Mouse (Mus musculus) cerebellum, adult 9-11 months (tissue): ENCODE data around the gene Cct2.
A peak's percentile ranks its signal among the peaks of the same experiment; 100 is the strongest.
"Not testable (repeated sequence)": the region's sequence is repeated elsewhere in the genome, so short reads cannot be mapped to it uniquely, and the experiment has no call there.

Source experiments
- DNase-seq: peaks from one replicate; pipeline ENCODE4 v3.0.0; 2022

Gene Cct2

DNA sequence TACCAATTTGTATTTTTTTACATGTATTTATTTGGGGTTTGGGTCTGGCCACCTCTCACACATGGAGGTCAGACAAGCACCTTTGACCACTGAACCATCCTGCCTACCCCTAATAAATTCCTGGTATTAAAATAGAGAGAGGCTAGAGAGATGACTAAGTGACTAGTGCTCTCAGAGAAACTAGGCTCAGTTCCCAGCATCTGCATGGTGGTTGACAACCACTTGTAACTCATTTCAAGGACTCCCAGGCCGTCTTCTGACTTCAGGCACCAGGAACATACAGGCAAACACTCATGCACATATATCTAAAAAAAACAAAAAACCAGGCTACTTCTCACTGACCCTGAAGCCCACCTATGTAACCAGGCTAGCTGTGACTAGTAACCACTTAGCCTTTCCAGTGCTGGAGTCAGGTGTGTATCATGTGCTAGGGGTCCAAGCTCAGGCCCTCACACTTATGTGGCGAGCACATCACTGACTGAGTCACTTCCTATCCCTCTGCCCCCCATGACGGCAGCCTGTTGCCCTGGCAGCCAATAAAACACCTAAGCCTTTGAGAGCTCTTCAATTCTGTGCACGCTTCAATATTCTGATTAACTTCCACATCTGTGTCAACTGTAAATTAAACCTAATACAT is 13.5 kb downstream of the Cct2 start:
- no peak for DNase-seq

DNA sequence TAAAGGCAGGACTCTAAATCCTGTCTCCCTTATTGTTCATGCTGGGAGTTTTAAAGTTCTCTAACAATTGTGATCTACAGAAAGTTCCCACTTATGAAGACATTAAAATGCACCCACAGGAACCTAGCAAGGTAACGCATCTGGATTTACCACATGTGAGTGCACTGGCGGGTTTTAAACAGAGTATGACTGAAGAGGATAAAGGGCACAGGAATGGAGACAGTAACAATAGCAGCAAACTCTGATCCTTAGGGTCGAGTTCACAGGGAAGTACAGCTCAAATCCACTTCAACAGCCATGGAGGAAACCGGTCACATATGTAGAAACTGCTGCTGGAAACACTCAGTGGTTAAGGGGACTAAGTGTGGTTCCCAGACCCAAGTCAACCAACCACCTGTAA is 14.4 kb downstream of the Cct2 start:
- no peak for DNase-seq

DNA sequence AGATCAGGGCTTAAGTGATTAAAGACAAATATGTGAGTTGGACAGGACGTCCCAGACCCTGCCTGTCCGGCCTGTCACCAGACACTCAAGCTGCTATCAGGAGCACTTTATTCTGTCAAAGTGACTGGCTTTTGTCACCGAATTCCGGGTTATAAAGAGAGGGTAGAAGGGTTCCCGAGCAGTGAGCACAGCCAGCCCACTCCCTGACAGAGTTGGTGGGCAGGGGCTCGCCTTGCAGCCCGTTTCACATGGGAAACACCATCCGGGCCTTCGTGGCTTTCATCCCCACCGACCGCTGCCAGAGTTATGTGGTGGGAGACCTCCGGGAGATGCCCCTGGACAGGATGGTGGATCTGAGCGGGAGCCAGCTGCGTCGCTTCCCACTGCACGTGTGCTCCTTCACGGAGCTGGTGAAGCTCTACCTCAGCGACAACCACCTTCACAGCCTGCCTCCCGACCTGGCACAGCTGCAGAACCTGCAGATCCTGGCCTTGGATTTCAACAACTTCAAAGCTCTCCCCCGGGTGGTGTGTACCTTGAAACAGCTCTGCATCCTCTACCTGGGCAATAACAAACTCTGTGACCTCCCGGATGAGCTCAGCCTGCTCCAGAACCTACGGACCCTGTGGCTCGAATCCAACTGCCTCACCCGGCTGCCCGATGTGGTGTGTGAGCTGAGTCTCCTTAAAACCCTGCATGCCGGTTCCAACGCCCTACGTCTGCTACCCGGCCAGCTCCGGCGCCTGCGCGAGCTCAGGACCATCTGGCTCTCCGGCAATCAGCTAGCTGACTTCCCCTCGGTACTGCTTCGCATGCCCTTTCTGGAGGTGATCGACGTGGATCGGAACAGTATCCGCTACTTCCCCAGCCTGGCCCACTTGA is 18.2 kb downstream of the Cct2 start, which contains the start of gene Lrrc10:
Lrrc10 (plus strand) TSS at position 167 of the 882 bp plus-strand sequence.
- DNase-seq, result peak; percentile 69

DNA sequence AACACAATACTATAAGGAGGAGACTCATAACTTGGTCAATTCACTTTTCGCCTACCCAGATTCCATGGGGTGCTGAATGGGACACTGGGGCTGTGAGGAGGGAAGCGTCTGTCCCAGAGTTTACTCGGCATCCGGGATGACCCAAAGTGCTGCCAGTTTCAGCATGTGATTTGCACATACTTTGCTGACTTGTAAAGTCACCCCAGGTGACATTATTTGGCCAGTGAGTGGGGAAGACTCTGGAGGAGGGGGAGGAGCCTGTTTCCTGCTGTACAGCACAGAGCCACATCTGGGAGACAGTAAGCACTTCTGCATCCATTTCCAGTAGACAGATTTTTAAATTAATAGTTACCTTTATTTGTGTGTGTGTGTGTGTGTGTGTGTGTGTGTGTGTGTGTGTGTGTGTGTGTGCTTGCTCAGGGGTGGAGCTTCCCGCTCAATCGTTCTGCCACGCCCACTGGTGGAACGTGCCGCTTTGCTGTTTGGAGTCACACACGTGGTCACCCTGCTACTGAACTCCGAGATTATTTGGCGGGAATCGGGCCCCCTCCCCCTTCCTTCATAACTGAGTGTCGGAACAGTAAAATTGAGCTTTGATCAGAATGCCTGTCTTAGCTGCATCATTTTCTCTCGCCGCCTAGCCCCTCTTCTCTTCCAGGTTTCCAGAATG is 20.0 kb downstream of the Cct2 start:
- DNase-seq, result not testable (repeated sequence)

DNA sequence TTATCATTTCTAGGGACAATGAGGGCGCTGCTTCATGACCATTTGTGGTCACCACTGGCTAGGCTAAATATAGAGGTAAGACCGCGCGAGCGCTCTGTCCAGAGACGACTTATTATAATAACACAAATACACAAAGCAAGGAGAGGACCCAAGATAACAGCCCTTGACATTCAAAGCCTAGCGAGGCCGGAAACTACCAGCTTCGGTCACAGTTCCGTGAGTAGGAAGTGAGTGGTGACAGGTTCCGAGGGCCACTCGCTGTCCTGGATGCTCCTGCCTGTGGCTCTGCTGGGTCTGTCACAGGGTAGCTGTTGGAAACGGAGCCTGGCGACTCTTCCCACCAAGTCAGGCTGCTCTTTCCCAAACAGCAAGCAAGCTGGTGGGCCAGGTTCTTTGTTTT is 21.3 kb downstream of the Cct2 start:
- DNase-seq, result no peak

DNA sequence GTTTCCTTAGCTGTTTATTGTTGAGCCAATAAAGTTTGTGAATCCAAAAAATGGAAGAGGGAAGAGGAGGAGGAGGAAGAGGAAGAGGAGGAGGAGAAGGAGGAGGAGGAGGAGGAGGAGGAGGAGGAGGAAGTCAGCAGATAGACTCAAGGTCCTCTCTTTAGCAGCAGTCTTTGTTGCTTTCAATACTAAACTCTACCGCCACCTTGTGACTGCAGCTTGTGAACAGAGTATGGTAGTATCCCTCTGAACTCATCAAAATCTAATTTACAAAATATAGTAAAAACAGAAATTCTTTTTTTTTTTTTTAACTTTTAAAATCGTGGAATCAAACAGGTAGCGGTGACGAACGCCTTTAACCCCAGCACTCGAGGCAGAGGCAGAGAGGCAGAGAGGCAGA is 23.3 kb downstream of the Cct2 start:
- DNase-seq, result no peak

DNA sequence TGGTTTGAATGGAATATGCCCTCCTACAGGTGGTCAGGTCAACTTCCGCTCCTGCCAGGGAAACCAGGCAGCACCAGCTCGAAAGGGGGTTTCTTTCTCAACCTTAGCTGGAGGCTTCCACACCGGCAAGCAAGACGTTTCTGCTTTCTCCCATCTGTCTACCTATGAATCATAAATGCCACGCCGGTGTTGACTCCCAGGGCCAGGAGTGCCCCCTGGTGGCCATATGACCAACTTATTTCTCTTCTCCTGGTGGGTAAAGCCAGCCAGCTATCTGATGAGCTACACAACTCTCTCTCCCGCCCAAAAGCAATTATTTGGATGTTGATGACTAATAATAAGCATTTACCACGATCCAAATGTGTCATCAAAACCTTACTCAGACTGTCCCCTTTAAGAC is 29.8 kb downstream of the Cct2 start:
- peak; percentile 41 for DNase-seq

DNA sequence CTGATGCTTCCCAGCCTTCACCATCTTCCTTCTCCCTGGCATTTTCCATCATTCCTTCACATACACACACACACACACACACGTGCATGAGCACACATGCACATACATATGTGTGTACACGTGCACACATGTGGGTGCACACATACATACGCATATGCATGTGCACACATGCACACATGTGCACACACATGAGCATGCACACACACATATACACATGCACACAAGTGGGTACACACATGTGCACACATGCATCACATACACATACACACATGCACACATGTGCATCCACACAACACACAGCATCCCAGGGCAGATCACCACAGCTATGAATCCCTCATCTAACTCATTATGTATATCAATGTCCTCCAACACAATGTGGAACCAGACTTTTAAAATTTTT is 32.5 kb downstream of the Cct2 start:
- DNase-seq, result no peak

DNA sequence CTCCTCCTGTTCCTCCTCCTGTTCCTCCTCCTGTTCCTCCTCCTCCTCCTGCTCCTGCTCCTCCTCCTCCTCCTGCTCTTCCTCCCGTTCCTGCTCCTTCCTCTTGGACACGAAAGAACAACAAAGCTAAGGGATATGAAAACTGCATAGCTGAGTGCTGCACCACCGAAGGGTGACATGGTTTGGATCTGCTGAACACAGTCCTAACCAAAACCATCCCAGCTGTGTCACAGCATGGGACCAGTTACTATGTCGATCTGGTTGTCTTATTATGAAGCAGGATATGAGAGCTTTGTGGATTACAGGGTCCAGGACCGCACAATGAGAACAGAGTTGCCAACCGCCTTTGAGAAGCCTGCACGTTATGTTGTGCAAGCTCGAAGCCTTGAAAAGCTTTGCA is 37.4 kb downstream of the Cct2 start:
- no peak for DNase-seq

DNA sequence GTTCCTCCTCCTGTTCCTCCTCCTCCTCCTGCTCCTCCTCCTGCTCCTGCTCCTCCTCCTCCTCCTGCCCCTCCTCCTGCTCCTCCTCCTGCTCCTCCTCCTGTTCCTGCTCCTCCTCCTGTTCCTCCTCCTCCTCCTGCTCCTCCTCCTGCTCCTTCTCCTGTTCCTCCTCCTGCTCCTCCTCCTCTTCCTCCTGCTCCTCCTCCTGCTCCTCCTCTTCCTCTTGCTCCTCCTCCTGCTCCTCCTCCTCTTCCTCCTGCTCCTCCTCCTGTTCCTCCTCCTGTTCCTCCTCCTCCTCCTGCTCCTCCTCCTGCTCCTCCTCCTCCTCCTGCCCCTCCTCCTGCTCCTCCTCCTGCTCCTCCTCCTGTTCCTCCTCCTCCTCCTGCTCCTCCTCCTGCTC is 37.8 kb downstream of the Cct2 start:
- DNase-seq, result peak; percentile 20

DNA sequence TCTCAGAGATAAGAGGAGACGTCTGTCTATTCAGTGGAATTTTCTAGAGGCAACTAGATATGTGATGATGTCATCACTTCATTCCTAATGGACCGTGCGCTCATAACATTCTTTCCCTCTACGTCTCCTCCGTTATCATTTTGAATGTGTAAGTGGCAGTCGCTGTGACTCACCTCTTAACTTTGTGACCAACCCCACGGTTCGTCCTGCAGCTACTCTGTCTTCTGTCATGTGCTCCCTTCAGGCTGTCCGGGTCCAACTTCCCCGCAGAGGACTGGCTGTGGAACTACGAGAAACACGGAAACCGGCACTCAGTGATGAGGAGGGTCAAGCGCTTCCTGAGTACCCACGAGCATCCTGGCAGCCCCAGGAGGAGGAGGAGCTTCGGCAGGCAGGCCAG is 39.9 kb downstream of the Cct2 start:
- no peak for DNase-seq

DNA sequence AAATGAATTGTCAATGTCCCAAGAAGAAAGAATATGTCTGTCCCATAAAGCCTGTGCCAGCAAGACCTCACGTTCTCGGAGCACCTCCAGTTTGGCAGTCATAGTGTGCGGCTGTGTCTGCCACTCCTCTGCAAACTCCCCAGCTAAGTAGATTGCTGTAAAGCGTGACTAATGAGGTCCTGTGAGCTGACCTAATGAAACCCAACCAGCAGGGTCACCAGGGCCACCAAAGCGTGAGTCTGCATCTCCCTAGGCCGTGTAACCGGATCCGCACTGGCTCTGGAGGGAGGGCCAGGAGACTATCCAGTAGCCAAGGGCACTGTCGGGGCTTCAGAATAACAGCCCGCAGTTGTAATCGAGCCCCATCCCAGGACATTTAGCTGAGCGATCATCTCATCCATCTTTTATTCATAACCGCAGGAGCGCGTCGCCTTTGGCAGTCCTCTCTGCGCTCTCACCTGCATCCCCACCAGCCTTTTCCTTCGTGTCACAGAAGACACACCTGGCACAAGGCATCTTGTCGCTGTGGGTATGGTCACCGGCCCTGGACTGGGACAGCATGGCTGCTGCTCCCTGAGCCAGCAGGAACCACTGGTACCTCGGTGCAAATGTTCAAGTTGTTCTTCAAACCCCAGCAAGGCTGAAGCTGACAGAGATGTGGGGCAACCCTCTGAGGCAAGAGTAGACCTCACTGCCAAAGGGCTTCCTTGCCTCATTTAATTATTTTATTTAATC is 42.4 kb downstream of the Cct2 start:
- DNase-seq, result no peak

DNA sequence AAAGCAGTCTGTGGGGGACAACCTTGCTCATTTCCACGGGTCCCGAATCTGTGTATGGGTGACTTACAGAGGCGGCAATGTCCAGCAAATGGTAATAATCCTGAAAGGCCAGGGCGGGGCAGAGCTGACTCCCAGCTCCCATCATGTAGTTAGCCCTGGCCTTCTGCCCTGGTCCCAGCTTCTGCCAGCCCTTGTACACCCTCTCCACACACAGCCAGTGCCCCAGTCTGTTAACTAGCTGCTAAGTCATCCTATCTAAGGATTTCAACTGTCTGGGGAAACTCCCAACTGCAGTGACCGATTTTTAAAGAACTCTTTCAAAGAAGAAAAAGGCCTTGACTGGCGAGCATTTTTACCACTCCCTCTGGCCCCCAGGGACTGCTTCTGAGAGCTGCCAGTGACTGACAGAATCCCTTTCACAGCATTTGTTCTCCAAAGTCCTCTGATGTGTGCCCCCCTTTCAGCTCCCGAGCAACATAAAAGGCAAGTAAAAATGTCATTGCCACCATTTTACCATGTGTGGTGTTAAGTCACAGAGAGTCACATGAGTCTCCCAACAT is 45.3 kb downstream of the Cct2 start:
- no peak for DNase-seq

DNA sequence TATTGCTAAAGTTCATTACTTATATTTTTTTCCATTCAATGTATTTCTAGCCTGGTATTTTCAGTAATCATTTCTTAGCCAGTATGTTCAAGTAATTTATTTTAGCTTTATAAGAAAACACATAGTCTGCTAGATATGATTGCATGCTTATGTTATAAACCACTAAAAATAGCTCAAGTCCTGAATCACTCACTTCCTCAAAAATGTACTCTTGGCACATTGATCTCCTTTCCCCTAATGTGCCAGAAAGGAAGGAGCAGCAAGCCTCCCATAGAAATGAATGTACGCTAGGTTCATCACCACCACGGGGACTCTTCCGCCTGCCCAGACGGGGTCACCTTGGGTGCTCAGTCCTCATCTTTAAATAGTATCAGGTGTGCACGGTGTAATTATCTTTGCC is 49.0 kb downstream of the Cct2 start:
- DNase-seq, result no peak

DNA sequence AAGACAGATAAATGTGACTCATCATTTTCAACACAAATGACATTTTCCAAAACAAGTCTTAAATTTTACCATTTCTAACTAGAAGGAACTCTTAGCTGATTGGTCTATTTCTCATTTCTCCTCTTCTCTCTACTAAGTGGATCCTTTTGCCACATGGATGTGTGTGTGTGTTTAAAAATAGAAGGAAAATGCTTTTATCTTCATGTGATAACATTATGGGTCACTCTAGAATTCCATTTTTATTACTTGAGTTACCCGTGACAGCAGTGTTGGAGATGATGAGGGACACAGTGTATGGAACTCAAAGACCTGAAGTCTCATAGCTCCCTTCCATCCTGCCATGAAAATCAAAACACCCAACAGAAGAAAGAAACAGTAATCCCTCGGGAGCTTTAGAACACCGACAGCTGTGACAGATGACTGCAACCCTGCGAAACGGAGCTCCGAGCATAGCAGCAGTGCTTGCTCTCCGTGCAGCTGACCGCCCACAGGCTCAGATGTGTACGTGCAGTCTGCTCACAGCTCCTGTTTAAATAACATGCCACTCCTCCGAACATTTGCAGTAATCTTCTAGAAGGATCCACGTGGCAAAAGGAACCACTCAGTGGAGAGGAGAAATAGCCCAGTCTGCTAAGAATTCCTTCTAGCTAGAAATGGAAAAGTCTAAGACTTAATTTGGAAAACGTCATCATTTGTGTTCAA is 49.8 kb downstream of the Cct2 start:
- DNase-seq, result no peak

DNA sequence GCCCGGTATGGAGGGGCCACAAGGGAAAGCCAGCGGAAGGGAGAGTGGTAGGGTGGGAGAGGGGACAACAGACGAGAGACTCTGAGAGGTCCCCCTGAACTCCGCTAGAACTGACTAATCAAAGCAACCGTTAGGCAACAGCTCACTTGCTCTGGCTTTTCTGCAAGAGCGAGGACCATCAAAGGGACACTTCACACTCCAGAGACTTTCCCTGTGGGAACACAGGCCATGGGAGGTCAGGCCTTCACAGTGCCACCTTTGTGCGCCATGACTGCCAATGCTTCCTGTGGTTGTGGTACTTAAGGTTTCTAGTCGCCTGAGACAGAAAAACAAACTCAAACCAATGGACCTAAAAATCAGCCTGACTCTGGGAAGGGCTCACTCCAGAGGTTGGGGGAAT is 52.6 kb downstream of the Cct2 start:
- no peak for DNase-seq

DNA sequence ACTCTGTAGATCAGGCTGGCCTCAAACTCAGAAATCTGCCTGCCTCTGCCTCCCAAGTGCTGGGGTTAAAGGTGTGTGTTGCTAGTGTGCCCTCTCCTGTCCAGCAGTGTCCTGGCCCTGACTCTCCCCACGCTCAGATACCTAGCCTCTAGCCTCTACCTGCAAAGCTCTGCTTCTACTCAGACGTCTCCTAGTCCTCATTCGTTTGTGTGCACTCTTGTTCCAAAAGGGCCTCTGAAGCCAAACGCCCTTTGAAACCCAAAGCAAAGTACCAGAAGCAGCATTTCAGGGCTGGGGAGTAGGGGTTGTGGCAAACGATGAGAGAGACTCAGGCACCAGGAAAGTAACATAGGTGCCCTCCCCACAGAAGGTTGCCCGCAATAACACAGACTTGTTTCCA is 53.9 kb downstream of the Cct2 start:
- DNase-seq, result no peak

DNA sequence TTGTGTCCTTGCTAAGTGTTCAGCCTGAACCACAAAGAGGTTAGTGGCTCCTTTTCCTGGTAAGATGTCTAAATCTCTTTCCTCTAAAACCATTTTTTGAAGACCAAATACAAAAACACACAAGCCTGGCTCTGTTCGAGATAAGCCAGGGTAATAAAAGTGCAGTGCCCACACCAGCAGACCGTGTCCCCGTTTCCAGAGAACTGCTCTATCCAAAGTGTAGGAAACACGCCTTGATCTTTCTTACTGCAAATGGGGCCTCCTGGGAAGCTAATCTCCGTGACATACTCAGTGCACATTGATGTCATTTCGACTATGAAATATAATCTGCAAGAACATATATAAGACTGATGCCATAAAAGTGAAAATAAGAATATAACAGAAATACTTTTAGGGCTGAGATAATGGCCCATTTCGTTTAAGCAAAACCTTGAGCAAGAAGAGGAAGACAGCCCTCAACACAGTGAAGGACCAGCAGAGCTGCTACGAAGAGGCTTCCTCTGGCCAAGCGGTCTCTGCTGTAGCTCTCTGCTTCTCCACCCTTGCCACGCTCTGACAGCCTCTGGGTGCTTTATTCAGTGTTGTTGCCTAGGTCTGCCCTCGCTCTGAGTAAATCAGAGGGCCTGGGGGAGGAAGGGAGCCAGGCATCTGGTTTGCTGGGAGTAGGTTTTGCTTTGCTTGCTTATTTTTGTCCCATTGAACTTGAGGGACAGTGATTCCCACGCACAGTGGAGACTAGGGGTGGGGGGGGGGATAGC is 57.7 kb downstream of the Cct2 start:
- no peak for DNase-seq

DNA sequence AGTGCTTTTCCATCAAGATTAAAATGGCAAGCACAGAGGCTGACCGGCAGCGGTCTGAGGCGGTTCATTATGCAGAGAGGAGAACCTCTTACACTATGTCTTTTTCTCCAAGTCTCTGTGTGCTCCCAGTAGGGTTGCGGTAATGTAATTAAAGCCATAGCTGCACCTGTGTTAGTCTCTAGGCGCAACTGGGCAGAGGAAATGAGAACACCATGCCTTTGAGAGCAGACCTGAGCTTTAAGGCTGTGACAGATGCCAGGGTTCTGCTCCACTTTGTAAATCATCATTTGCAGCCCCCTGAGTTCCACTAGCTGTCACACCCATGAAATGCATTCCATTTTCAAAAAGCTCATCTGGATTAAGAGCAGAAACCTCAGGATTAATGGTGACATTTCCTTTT is 58.9 kb downstream of the Cct2 start:
- no peak for DNase-seq
